Comparison of ENCODE assay signal across 24 mouse cellular contexts in genomic region chr6:124499914-124500566, GRCm38 (mm10). TPM values are rescaled to one million over a fixed set of nuclear protein-coding genes. Genes with fewer than 3 reads are reported as not detected.
DNase-seq lines count a peak whose midpoint lies in the region; ATAC-seq and TF ChIP-seq lines count a peak whose summit lies in the region.
"Had no signal": no experiment of that assay in that cellular context is flagged by ENCODE, and none has a peak within 500 bp of the region (broad histone marks: within the 10 kb centered on the region; RNA-seq: fewer than 3 reads in every experiment).

No protein-coding gene starts in this region.

- peak overlapping the region; percentile 20; the same call in 1 of the 2 replicates for H3K27ac ChIP-seq in gastrocnemius, adult 2 months
- peak overlapping the region; percentile 19 for H3K27ac ChIP-seq in liver, embryonic 13.5 days
- H3K27ac ChIP-seq: embryonic facial prominence, embryonic 13.5 days; forebrain, embryonic 13.5 days; heart, embryonic 10.5 days; heart, embryonic 15.5 days; hindbrain, embryonic 13.5 days had no signal

- no peak overlapping the region for H3K4me3 ChIP-seq in gastrocnemius, adult 2 months
- H3K4me3 ChIP-seq in liver, embryonic 13.5 days (replicated peaks): no peak overlapping the region
- H3K4me3 ChIP-seq: embryonic facial prominence, embryonic 13.5 days; forebrain, embryonic 13.5 days; heart, embryonic 10.5 days; heart, embryonic 15.5 days; hindbrain, embryonic 13.5 days had no signal

- DNase-seq in gastrocnemius, adult 2 months: no peak
- no peak for DNase-seq in gastrocnemius, postnatal 25 days
- peak; percentile 33 to 35 for DNase-seq in kidney, postnatal 36 days
- DNase-seq in kidney, adult 18-20 months: no peak
- no peak for DNase-seq in liver, embryonic 13.5 days
- DNase-seq in yolk sac, embryonic 10.5 days (ENCODE audit: low spot score): peak; percentile 72
- DNase-seq in layer of hippocampus, adult 9-10 months (ENCODE audit: low spot score): no peak
- no peak for DNase-seq in right cerebral cortex, postnatal 25 days
- DNase-seq: adrenal gland, postnatal 10 days; B cell, adult 2 months; cerebellum, adult 11-12 months; cerebellum, adult 9-10 months; cerebellum, postnatal 25 days; forebrain, postnatal 0 days; gastrocnemius, postnatal 36 days; heart, adult 11 months; heart, postnatal 14 days had no signal

- H3K4me1 ChIP-seq in liver, embryonic 13.5 days (replicated peaks): no peaks in the 10 kb centered on the region
- H3K4me1 ChIP-seq: forebrain, embryonic 13.5 days; heart, embryonic 10.5 days; heart, embryonic 15.5 days; hindbrain, embryonic 13.5 days had no signal

- TF ChIP-seq CTCF in gastrocnemius, adult 2 months (IDR thresholded peaks at IDR 0.05): no peak

- no peak overlapping the region for H3K4me2 ChIP-seq in liver, embryonic 13.5 days
- H3K4me2 ChIP-seq: embryonic facial prominence, embryonic 13.5 days; forebrain, embryonic 13.5 days; heart, embryonic 15.5 days; hindbrain, embryonic 13.5 days had no signal

- no peaks in the 10 kb centered on the region for H3K36me3 ChIP-seq in liver, embryonic 13.5 days
- H3K36me3 ChIP-seq: embryonic facial prominence, embryonic 13.5 days; heart, embryonic 10.5 days; heart, embryonic 15.5 days; hindbrain, embryonic 13.5 days had no signal

- H3K9me3 ChIP-seq in liver, embryonic 13.5 days (replicated peaks): no peaks in the 10 kb centered on the region
- H3K9me3 ChIP-seq: forebrain, embryonic 13.5 days; heart, embryonic 10.5 days; heart, embryonic 15.5 days; hindbrain, embryonic 13.5 days had no signal

- intact Hi-C loops in gastrocnemius, adult 2 months (cut with DNase I): loop anchor here (10.0 kb wide), 1 partner anchor 265 kb away; the partner anchor contains the start of gene Eno2

- ATAC-seq in liver, embryonic 13.5 days (ENCODE audit: low read depth): peak; percentile 54; the same call in 1 of the 2 replicates
- ATAC-seq: CD4-positive, CD25-positive, alpha-beta regulatory T cell, adult 4 months; forebrain, embryonic 13.5 days; forebrain, postnatal 0 days had no signal

- no peak overlapping the region for H3K9ac ChIP-seq in liver, embryonic 13.5 days
- H3K9ac ChIP-seq: embryonic facial prominence, embryonic 13.5 days; forebrain, embryonic 13.5 days; forebrain, postnatal 0 days; heart, embryonic 15.5 days; hindbrain, embryonic 13.5 days had no signal

- 62% methylated on average over 10 of the region's 10 CpGs for WGBS in liver, embryonic 13.5 days (ENCODE audit: insufficient replicate concordance)

- no peaks in the 10 kb centered on the region for H3K27me3 ChIP-seq in liver, embryonic 13.5 days
- H3K27me3 ChIP-seq: embryonic facial prominence, embryonic 13.5 days; forebrain, embryonic 13.5 days; heart, embryonic 15.5 days; hindbrain, embryonic 13.5 days had no signal

RNA-seq across cellular contexts. Expression of gene C1rl, which starts 7.1 kb away (rescaled TPM):
- total RNA-seq in gastrocnemius, adult 2 months (2021): under 1 TPM; 0.28 to 0.61 TPM
- 1 to 10 TPM in 1 of 2 experiments, under 1 TPM in 1; 0.41 to 1.1 TPM for total RNA-seq in gastrocnemius, postnatal 25 days (2021)
- polyA plus RNA-seq in liver, embryonic 13.5 days (2015; fragmentation: Nextera tagmentation; extraction: Ambion mirVana): 6.1 and 7.0 TPM in 2 replicates
- polyA plus RNA-seq: CD4-positive, CD25-positive, alpha-beta regulatory T cell, adult 4 months had no signal

RNA-seq across cellular contexts. Expression of gene C1ra, which starts 12.2 kb away (rescaled TPM):
- total RNA-seq in gastrocnemius, adult 2 months (2021): 10 to 100 TPM in 1 of 2 experiments, 1 to 10 TPM in 1; 7.4 to 10.5 TPM
- 10 to 100 TPM in 1 of 2 experiments, 1 to 10 TPM in 1; 7.8 to 11.7 TPM for total RNA-seq in gastrocnemius, postnatal 25 days (2021)
- polyA plus RNA-seq in liver, embryonic 13.5 days (2015; fragmentation: Nextera tagmentation; extraction: Ambion mirVana): 7.5 and 8.4 TPM in 2 replicates

RNA-seq across cellular contexts. Expression of gene Clstn3, which starts 35.4 kb away (rescaled TPM):
- total RNA-seq in gastrocnemius, adult 2 months (2021): under 1 TPM; 0.36 to 0.64 TPM
- under 1 TPM; 0.59 to 0.61 TPM for total RNA-seq in gastrocnemius, postnatal 25 days (2021)
- polyA plus RNA-seq in liver, embryonic 13.5 days (2015; fragmentation: Nextera tagmentation; extraction: Ambion mirVana): 2.9 and 3.9 TPM in 2 replicates

RNA-seq across cellular contexts. Expression of gene C1s1, which starts 42.1 kb away (rescaled TPM):
- total RNA-seq in gastrocnemius, adult 2 months (2021): 10 to 100 TPM; 19.8 to 21.9 TPM
- 10 to 100 TPM; 16.5 to 20.8 TPM for total RNA-seq in gastrocnemius, postnatal 25 days (2021)
- 21.1 and 23.9 TPM in 2 replicates for polyA plus RNA-seq in liver, embryonic 13.5 days (2015; fragmentation: Nextera tagmentation; extraction: Ambion mirVana)
- total RNA-seq: hematopoietic stem cell, adult 5-6 weeks had no signal
- polyA plus RNA-seq: CD4-positive, CD25-positive, alpha-beta regulatory T cell, adult 4 months had no signal

Comparison
In these comparisons a context has a peak if more than half of its experiments do, and no peak if none do; other contexts are left out.
1. DNase-seq: peak in kidney, postnatal 36 days (2 of 2) and yolk sac, embryonic 10.5 days (single experiment); none in gastrocnemius, adult 2 months (single experiment), gastrocnemius, postnatal 25 days (single experiment), kidney, adult 18-20 months (single experiment), liver, embryonic 13.5 days (single experiment), layer of hippocampus, adult 9-10 months (single experiment) and right cerebral cortex, postnatal 25 days (single experiment).